Mouse (Mus musculus): ENCODE measurements around the gene Ano2.
A peak's percentile ranks its signal among the peaks of the same experiment; 100 is the strongest.

Gene Ano2

GRCm38 (mm10) chr6:125743203-125744100, 53.2 kb downstream of the Ano2 start:
- peak; percentile 73 for DNase-seq (ENCODE audit: low read depth, low spot score)

GRCm38 (mm10) chr6:125747322-125747930, 57.2 kb downstream of the Ano2 start:
- no peak for DNase-seq (ENCODE audit: low read depth, low spot score)

GRCm38 (mm10) chr6:125748646-125749045, 58.4 kb downstream of the Ano2 start:
- no peak for DNase-seq (ENCODE audit: low read depth, low spot score)

GRCm38 (mm10) chr6:125762851-125763519, 72.8 kb downstream of the Ano2 start:
- DNase-seq (ENCODE audit: low read depth, low spot score), result no peak

GRCm38 (mm10) chr6:125773256-125773655, 83.0 kb downstream of the Ano2 start:
- DNase-seq (ENCODE audit: low read depth, low spot score), result no peak

- DNase-seq (ENCODE audit: low read depth, low spot score), result no peak
Measured at GRCm38 (mm10) chr6:125776291-125776690, 86.1 kb downstream of the Ano2 start.

- no peak for DNase-seq (ENCODE audit: low read depth, low spot score)
Measured at GRCm38 (mm10) chr6:125802954-125803353, 112.7 kb downstream of the Ano2 start.

- DNase-seq (ENCODE audit: low read depth, low spot score), result no peak
Measured at GRCm38 (mm10) chr6:125803364-125804011, 113.3 kb downstream of the Ano2 start.

GRCm38 (mm10) chr6:125808996-125809649, 118.9 kb downstream of the Ano2 start:
- no peak for DNase-seq (ENCODE audit: low read depth, low spot score)

GRCm38 (mm10) chr6:125811395-125811794, 121.2 kb downstream of the Ano2 start:
- no peak for DNase-seq (ENCODE audit: low read depth, low spot score)

- DNase-seq (ENCODE audit: low read depth, low spot score), result no peak
Measured at GRCm38 (mm10) chr6:125838121-125838520, 147.9 kb downstream of the Ano2 start.

- no peak for DNase-seq (ENCODE audit: low read depth, low spot score)
Measured at GRCm38 (mm10) chr6:125841284-125841683, 151.1 kb downstream of the Ano2 start.

GRCm38 (mm10) chr6:125851196-125851595, 161.0 kb downstream of the Ano2 start:
- no peak for DNase-seq (ENCODE audit: low read depth, low spot score)

- DNase-seq (ENCODE audit: low read depth, low spot score), result no peak
Measured at GRCm38 (mm10) chr6:125858294-125858693, 168.1 kb downstream of the Ano2 start.

- peak; percentile 51 for DNase-seq (ENCODE audit: low read depth, low spot score)
Measured at GRCm38 (mm10) chr6:125868516-125868915, 178.3 kb downstream of the Ano2 start.

- DNase-seq (ENCODE audit: low read depth, low spot score), result no peak
Measured at GRCm38 (mm10) chr6:125871482-125871881, 181.3 kb downstream of the Ano2 start.

GRCm38 (mm10) chr6:125874742-125875141, 184.5 kb downstream of the Ano2 start:
- no peak for DNase-seq (ENCODE audit: low read depth, low spot score)

GRCm38 (mm10) chr6:125876884-125877283, 186.7 kb downstream of the Ano2 start:
- DNase-seq (ENCODE audit: low read depth, low spot score), result no peak

- DNase-seq (ENCODE audit: low read depth, low spot score), result no peak
Measured at GRCm38 (mm10) chr6:125878671-125879070, 188.5 kb downstream of the Ano2 start.

- DNase-seq (ENCODE audit: low read depth, low spot score), result no peak
Measured at GRCm38 (mm10) chr6:125879306-125879705, 189.1 kb downstream of the Ano2 start.

GRCm38 (mm10) chr6:125888596-125888995, 198.4 kb downstream of the Ano2 start:
- no peak for DNase-seq (ENCODE audit: low read depth, low spot score)

Data from R1 (cell line).